Mouse (Mus musculus) lung, postnatal 4 days (tissue): ENCODE measurements around the gene Pif1.
A peak's percentile ranks its signal among the peaks of the same experiment; 100 is the strongest.

Source experiments
- DNase-seq, 2 experiments: peaks; one replicate each; pipeline ENCODE4 v3.0.0; 2021

Pif1 gene

GRCm38 (mm10) chr9:65586406-65587269 lies at the start of gene Pif1:
TSS of gene Pif1 (plus strand) at chr9:65587160.
- DNase-seq: peak; percentile 87 to 89

GRCm38 (mm10) chr9:65537901-65538630 lies 48.9 kb upstream of the Pif1 start:
- DNase-seq: peak in 1 of 2 experiments; percentile 66

- no peak for DNase-seq
These were observed 47.3 kb upstream of the Pif1 start for GRCm38 (mm10) chr9:65539697-65540096.

GRCm38 (mm10) chr9:65541126-65542068 lies 45.6 kb upstream of the Pif1 start:
- peak; percentile 56 to 71 for DNase-seq

- DNase-seq: no peak
These were observed 44.8 kb upstream of the Pif1 start for GRCm38 (mm10) chr9:65542111-65542524.

GRCm38 (mm10) chr9:65545635-65546412 lies 41.1 kb upstream of the Pif1 start:
- DNase-seq: peak; percentile 50 to 51

GRCm38 (mm10) chr9:65546413-65546695 lies 40.6 kb upstream of the Pif1 start:
- no peak for DNase-seq

- DNase-seq: no peak
These were observed 39.8 kb upstream of the Pif1 start for GRCm38 (mm10) chr9:65547111-65547510.

GRCm38 (mm10) chr9:65547844-65548243 lies 39.1 kb upstream of the Pif1 start:
- DNase-seq: no peak

GRCm38 (mm10) chr9:65548311-65548710 lies 38.6 kb upstream of the Pif1 start:
- no peak for DNase-seq

- DNase-seq: no peak
These were observed 37.8 kb upstream of the Pif1 start for GRCm38 (mm10) chr9:65549139-65549538.

GRCm38 (mm10) chr9:65549643-65550042 lies 37.3 kb upstream of the Pif1 start:
- no peak for DNase-seq

GRCm38 (mm10) chr9:65550079-65550831 lies 36.7 kb upstream of the Pif1 start:
- DNase-seq: no peak

- peak; percentile 86 to 92 for DNase-seq
These were observed 35.9 kb upstream of the Pif1 start for GRCm38 (mm10) chr9:65551035-65551434.

- no peak for DNase-seq
These were observed 34.8 kb upstream of the Pif1 start for GRCm38 (mm10) chr9:65552141-65552540.

GRCm38 (mm10) chr9:65552711-65553110 lies 34.2 kb upstream of the Pif1 start:
- DNase-seq: no peak

GRCm38 (mm10) chr9:65555001-65555405 lies 32.0 kb upstream of the Pif1 start:
- peak; percentile 54 to 80 for DNase-seq

- DNase-seq: no peak
These were observed 31.3 kb upstream of the Pif1 start for GRCm38 (mm10) chr9:65555621-65556020.

- DNase-seq: no peak
These were observed 30.6 kb upstream of the Pif1 start for GRCm38 (mm10) chr9:65556349-65556748.

- DNase-seq: no peak
These were observed 30.0 kb upstream of the Pif1 start for GRCm38 (mm10) chr9:65556979-65557378.

GRCm38 (mm10) chr9:65558806-65559205 lies 28.2 kb upstream of the Pif1 start:
- DNase-seq: peak in 1 of 2 experiments; percentile 52
